Mouse (Mus musculus): ENCODE data around the gene Hk1.
A peak's percentile ranks its signal among the peaks of the same experiment; 100 is the strongest.
"Not testable (repeated sequence)": the region's sequence is repeated elsewhere in the genome, so short reads cannot be mapped to it uniquely, and the experiment has no call there.

Hk1 gene

DNA sequence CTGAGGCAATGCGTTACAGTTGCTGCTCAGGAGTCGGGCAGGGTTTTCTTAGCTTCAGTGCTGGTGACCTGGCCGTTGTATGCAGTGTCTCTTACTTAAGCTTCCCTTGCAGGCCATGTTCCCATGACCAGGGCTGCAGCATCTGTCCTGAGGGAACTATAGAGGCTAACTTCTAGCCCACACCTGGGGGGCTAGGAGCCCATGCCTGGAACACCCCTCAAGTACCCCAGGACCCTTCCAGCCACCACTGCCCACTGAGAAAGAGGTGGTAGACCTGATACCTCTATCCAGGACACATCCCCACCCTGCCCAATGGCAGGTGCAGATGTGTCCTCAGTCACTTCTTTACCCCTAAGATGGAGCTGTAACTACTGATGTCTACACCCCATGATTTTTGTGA is 38.7 kb downstream of the Hk1 start:
- no peak for DNase-seq (ENCODE audit: low spot score)

DNA sequence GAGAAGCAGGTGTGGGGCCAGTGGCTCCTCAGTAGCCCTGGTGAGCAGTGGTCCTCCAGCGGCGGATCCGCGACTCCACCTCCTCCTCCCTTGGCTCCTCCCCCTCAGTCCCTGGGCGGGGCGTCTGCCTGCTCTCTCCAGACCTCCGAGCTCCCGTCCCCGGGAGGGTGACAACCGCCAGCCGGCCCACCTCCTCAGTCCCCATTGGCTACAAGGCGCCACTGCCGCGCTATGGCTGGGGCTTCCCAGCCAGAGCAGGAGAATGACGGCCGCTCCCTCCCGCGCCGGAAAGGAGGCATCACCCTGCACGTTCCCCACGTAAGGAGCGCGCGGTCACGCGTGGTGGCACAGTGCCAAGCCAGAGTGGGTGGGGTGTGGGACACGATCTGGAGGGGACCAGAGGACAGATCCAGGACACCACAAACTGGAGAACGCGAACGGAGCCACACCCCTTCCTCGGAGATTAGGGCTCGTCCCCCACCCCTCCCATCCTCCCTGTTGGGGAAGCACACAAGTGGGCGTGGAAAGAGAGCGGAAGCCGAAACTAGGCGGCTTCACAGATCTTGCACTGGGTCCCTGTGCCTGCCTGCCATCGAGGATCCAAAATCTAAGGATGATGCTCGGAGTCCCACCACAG is 39.5 kb downstream of the Hk1 start:
- peak; percentile 97 for DNase-seq (ENCODE audit: low spot score)

DNA sequence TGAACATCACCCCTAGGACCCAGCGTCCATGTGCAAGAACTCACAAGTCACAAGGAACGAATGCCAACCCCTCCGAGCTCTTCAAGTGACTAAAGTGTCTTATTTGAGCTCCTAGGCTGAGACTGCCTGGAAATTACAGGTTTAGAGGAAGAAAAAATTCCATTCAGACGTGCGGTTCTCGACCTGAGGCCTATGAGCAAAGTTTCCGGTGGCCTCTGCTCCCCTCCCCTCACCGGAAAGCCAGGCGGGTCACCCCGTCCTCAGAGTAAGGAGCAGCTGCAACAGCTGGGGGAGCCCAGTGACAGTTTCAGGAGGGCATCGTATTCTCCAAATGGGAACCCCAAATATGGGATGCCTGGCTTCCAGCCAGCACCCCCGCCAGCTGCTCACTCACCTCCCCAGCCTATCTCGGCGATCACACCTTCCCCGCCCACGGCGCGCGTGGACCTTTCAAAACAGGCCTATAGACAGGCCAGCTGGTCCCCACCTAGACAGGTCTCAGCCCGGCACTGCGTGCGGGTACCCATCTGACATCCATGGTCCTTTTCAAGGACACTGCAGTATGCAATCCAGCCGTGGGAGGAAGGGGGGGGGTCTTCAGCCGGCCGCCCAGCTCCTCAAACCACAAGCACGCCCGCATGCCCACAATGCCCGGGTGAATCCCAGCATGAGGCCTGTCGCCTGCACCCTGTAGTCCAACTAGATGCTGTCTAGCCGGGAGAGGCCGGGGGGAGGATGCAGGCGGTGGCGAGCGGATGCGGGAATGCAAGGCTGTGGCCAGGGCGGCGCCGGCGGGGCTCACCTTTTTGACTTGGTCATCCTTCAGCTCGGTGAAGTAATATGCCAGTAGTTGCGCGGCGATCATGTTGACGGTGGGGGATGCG is 40.3 kb downstream of the Hk1 start:
- peak; percentile 61 for DNase-seq (ENCODE audit: low spot score)

DNA sequence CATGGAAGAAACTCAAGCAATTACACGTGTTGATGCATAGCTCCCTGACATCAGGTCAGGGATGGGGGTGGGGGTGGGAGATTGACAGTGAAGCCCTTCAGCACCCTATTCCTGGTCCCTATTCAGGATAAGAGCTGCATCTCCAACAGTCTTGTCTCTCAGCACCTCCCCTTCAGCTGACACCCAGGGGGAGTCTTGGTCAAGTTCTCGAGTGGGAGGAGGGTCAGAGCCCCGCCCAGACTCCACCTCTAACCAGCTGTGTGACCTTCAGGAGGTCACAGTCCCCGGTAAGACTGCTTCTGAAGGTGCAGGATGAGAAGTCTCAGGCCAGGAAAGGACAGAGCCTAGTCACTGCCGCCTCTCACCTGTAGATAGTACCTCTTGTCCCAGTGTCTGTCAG is 41.1 kb downstream of the Hk1 start:
- no peak for DNase-seq (ENCODE audit: low spot score)

DNA sequence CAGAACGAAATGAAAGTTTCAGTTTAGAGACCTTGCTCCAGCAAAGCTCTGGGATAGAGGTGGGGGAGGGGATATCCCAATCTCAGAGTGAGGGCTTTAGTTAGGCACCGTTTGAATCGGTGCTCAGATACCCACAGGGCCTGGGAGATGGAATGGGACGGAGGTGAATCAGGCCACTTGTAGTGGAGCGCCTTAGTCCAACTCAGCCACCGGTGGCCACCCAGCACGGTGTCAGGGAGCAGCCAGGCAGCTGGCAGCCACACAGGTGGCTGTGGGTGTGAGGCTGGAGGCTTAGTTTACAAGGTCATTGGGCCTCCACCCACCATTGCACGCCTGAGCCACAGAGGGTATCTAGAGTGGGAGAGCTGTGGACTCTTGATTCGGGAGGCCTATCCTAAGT is 41.5 kb downstream of the Hk1 start:
- DNase-seq (ENCODE audit: low spot score): no peak

DNA sequence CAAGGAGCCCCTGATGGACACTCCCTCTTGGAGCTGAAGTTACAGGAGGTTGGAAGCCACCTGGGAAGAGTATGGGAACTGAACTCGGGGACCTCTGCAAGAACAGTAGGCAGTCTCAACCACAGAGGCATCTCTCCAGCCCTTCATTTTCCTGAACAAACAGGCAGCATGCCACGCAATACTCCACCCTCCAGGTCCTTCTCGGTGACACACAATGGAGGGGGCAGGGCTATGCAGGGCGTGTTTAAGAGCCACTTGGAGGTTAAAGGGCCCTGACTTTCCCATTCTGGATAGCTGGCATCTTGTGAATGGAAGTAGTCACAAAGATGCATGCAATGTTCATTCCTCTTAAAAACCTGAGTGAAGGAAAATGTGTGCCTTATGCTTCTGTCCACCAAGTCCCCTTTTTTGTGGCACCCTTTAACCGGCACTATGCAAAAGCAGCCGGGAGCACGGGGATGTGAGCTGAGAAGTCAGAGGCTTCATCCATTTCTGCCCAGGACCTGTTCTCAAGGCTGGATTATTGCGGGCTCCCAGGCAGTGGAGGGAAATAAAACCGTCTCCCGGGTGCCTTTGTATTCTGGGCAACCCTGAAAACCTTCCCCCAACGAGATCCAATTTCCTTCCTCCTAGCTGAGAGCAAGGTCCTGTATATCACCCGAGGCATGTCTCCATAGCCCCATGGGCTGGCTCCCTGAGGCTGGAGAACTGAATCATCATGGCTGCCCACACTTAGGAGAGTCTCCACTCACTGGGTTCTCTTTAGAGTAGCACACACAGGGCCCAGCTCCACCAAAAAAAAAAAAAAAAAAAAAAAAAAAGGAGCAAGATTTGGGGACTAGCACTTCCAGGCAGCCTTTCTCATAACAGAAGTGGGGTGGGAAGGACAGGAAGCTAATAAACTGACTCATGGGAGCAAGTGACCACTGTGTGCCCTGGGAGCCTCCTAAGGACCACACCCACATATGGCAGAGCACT is 42.8 kb downstream of the Hk1 start:
- DNase-seq (ENCODE audit: low spot score): no peak

DNA sequence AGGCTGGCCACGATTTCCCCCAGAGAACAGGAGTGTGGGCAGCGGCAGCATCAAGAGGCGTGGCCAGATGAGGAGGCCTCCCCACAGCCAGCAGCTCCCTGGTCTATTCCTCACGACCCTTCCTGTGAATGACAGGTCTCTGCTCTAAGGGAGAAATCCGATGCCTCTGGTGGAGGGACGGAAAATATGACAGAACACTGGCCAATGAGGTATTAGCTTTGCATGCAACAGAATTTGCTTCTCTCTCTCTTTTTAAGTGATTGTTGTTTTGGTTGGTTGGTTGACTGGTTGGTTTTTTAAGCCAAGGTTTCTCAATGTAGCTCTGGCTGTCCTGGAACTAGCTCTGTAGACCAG is 44.3 kb downstream of the Hk1 start:
- no peak for DNase-seq (ENCODE audit: low spot score)

DNA sequence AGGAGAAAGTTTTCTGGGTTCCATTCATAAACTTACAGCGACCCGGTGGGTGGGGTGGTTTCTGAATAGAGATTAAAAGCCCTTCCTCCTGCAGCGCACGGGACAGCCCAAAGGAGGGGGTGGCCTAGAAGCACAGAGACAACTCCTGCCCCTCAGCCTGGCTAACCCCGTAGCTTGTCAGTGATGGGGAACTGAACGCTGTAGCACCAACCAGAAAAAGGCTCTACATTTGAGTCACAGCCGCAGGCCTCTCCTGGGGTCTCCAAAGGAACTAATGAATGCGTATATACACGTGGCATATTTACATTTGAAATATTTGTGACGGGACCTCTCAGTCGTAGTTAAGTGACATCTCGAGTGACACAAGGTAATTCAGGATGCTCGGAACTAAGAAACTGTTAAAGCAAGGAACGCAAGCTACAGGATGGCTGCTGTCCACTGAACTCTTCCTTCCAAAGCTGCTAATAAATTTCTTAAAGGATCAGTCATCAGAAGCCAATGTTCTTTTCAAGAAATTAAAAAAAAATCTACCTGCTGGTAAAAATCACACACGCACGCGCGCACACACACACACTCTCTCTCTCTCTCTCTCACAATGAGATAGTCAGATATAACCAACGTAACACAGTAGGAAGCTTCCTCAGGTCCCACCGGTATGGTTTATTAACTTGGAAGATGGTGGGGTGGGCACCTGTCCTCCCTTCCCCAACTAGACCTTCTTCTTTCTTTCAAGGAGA is 44.9 kb downstream of the Hk1 start:
- no peak for DNase-seq (ENCODE audit: low spot score)

DNA sequence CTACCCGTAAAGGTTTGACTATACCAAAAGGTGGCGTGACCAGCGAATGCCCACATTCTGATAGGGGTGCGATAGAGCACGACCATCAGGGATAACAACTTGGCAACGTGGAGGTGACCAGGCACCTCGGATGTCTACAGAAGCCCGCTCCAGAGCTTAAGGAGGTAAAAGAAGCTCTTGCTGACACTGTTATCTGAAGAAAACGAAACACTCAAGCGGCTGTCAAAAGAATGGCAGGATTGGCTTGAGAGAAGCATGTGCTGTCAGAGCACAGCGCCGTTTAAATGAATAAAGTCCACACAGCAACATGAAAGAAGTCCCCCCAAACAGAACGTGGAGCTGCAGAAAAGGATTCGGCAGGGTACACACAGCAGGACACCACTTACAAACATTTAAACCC is 46.4 kb downstream of the Hk1 start:
- no peak for DNase-seq (ENCODE audit: low spot score)

DNA sequence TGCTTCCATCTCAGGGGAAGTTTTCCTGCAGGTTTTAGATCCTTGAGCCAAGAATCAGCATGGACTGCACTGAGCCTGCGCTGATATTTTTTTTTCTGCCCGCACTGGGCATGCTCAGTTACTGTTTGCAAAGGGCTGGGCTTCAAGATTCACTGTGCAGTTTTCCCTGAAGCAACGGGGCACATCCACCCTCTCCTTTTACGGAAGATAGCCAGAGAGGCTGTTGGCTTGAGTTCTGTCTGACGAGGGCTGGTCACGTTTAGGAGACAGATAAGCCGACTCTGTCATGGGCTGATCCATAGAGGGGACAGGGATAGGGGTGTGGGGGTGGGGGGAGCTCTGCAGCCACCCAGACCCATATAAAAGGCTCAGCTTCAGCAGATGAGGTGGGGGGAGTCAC is 47.2 kb downstream of the Hk1 start:
- peak; percentile 53 for DNase-seq (ENCODE audit: low spot score)

DNA sequence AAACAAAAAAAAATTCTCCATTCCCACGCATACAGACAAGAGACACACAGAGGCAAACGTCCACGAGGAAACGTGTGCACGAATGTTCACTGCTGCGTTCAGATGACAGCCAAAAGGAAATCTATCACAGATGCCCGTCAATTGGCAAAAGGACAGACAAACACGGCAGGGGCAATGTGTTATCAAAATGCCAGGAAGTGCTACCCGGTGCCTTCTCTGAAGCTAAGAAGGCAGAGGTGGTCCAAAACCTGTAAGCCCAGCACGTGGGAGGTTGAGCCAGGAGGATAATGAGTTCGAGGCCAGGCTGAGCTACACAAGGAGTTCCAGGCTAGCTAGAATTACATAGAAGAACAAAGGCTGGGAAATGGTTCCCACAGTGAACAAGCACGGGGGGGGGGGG is 47.9 kb downstream of the Hk1 start:
- no peak for DNase-seq (ENCODE audit: low spot score)

DNA sequence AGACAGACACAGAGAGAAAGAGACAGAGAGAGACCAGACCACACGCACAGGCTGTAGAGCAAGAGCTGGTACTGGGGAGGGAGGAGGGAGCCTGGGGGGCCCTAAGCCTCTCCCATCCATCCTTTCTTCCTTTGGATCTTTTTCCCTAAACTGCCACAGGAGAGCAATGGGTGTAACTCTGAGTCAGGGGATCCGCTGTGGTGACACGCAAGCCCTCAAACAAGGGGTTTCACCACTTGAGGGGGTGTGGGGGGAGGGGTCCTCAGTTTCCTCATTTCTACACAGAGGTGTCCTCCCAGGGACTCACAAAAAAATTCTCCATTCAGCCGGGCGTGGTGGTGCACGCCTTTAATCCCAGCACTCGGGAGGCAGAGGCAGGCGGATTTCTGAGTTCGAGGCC is 48.4 kb downstream of the Hk1 start:
- no peak for DNase-seq (ENCODE audit: low spot score)

DNA sequence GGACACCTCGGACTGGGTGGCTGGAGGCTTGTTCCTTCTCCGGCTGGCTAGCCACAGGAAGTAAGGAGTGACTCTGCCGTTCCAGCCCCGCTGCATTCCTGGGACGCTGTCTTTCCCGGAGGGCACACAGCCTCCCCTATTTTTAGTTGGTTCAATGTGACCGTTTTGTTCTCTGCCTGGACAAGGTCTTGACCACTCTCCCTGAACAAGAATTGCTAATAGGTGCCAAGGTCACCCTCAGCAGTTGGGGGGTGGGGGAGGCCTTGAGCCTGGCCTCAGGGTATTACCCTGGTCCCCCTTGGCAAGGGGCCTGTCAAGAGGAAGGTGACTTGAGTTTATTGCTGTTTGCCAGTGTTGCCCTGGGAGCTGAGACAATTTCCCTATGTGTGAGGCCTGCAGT is 49.9 kb downstream of the Hk1 start:
- DNase-seq (ENCODE audit: low spot score): no peak

DNA sequence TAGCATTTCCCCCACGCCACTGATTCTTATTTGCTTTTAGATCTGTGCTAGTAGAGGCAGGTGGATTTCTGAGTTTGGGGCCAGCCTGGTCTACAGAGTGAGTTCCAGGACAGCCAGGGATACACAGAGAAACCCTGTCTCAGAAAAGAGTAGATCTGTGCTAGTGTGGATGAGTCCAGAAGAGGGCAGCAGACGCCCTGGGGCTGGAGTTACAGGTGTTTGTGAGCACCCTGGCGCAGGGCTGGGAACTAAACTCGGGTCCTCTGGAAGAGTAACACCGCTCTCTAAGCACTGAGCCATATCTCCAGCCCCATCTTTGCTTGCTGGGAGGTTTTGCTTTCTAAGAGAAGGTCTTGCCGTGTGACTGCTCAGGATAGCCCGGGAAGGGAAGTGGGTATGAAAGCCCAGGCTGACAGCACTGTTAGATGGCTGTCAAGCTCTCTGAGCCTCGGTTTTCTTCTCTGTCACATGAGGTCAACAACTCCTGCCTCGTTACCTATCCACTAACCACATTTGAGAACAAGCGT is 50.8 kb downstream of the Hk1 start:
- DNase-seq (ENCODE audit: low spot score): no peak

DNA sequence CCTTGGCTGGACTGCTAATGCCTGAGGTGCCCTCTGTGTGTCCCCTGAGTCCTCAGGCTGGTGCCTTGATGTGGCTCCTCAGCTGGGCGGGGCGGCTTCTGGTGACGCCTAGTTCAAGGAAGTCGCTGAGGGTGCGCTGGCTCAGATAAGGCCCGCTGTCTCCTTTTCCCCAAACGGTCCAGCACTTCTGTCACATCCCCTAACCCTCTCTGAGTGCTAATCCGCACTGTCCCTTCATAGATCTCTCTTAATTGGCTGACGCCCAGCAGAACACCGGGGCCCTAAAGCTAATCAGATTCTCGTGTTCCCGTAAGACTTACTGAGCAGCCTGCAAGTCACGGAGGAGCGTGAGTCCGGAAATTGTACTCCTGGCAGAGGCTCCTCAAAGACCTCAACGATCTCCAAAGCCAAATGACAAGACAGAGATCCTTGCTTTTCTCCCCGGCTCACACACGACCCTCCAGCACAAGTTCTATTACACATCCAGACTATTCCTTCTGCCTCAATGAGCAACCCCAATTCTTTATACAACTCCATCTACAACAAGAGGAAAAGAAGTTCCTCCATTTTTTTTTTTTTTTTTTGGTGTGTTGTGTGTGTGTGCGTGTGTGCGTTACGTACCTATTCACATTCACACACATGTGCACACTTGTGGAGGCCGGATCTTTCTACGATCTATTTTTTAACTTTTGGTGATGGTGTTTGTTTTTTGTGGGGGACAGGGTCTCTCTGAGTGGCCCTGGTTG is 52.0 kb downstream of the Hk1 start:
- no peak for DNase-seq (ENCODE audit: low spot score)

DNA sequence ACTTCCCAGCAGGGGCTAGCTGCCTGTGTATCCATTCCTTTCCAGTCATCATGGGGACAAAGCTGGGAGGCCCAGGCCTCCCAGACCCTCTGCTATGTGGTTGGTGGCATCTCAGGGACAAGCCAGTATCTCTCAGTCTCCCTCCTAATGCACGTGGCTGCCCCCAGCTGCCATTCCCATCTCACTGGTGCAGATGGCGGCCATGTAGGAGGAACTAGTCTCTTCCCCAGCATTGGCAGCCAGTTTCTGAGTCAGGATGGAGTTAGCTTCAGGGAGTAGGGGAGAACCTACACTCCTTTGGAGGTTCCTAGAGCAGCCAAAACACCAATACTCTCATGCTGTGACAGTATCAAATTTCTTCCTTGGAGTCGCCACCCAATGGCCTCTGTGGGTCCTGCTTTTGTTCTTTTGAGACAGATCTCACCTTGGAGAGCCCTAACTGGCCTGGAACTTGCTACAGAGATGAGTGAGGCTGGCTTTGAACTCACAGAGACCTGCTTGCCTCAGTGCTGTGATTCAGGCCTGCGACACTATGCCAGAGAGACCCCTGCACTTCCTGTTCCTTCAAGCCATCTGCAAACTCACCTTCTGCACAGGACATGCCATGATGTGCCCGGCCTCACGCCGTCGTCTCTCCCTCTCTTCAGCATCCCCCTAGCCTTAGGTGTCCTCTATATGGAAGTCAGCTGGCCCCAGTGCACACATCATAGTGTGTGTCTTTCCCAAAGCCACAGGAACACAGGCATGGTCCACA is 52.7 kb downstream of the Hk1 start:
- no peak for DNase-seq (ENCODE audit: low spot score)

DNA sequence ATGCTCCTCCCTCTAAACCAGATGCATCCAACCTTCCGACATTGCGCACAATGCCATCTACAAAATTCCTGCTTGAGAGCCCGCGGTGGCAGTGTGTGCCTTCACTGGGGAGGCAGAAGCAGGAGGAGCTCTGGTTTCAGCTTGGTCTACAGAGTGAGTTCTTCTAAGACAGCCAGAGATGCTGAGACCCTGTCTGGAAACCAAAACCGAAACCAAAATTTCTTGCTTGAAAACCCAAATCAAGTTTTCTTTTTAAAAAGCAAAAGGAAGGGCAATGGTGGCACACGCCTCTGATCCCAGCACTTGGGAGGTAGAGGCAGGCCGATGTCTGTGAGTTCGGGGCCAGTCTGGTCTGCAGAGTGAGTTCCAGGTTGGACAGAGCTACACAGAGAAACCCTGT is 53.7 kb downstream of the Hk1 start:
- DNase-seq (ENCODE audit: low spot score): no peak

DNA sequence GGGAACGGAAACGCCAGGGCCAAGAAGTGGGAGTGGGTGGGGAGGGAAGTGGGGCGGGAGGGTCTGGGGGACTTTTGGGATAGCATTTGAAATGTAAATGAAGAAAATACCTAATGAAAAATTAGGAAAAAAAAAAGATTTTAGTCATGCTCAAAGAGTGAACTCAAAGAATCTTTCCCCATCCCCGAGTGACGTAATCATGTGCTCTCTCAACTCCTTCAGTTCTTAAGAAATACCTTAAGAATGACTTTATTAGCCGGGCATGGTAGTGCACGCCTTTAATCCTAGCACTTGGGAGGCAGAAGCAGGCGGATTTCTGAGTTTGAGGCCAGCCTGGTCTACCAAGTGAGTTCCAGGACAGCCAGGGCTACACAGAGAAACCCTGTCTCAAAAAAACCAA is 56.9 kb downstream of the Hk1 start:
- DNase-seq (ENCODE audit: low spot score): not testable (repeated sequence)

DNA sequence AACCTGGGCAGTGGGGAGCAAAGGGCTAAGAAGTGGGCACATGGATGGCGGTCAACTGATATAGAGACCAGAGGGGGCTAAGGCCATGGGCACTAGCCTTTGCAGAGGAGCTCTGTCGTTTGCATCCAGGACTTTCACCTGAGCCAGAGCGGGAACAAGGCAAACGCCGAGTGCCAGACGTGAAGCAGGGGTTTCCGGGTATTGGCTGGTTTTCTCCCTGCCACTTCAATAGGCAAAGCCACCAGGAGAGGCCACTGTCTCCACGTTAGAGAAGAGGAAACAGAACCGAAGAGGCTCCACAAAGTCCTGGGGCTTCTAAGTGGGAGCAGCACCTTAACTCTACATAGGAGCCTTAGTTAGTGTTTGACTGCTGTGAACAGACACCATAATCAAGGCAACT is 58.3 kb downstream of the Hk1 start:
- DNase-seq (ENCODE audit: low spot score): no peak

DNA sequence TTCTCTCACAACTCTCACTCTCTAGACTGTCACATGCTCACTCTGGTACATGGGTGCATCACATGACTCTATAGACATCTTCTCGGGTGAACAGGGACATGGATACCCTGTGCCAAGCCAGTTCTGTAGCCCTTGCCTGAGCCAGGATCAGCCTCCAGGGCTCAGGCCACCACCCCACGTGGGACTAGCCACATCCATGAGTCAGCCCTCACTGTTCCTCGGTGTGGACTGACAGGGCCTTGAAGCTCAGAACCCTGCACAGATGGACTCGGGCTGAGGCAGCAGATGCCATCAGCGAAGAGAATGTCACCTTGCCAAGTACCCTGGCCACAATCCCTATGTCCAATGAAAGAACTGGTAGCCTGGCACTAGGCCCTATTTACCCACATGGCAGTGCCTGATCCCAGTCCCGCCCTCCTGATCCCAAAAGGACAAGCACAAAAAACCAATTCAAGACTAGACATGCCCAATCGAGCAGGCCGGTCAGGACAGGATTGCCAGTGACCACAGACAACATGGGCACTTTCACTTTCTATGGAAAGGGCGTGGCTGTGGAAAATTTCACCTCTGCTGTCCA is 59.2 kb downstream of the Hk1 start:
- peak; percentile 61 for DNase-seq (ENCODE audit: low spot score)
